Mouse (Mus musculus): Measurements from ENCODE around the gene Jtb. TPM values are rescaled to one million over a fixed set of nuclear protein-coding genes. Genes with fewer than 3 reads are reported as not detected.

Jtb gene
- total RNA-seq, 4 experiments from 2014 or later: 67.8 to 75.4 (median 71.8) TPM

Small RNA genes within 50 kb of the gene (microRNA-seq; reads per million reads assigned to microRNA genes)
- not detected for gene Mir7012

Other genes starting within 250 kb of the Jtb start
- gene Hax1, start 232.8 kb upstream of the Jtb start, total RNA-seq (2022): 10 to 100 TPM; 47.1 to 65.2 (median 51.5) TPM
- 100 to 1,000 TPM in 3 of 4 experiments, 10 to 100 TPM in 1; 99.6 to 117 (median 106) TPM for gene 4933434E20Rik, start 180.0 kb upstream of the Jtb start, total RNA-seq (2022)
- gene Ubap2l, start 179.0 kb upstream of the Jtb start, total RNA-seq (2022): 10 to 100 TPM; 77.3 to 99.8 (median 88.6) TPM
- gene Tpm3, start 158.9 kb upstream of the Jtb start, total RNA-seq (2022): 100 to 1,000 TPM; 385 to 462 (median 429) TPM
- gene Nup210l, start 127.5 kb upstream of the Jtb start, total RNA-seq (2022): under 1 TPM in 2 of 4 experiments, not detected in 2; 0.05 to 0.10 TPM
- gene Rps27, start 17.9 kb upstream of the Jtb start, total RNA-seq (2022): 1,000 to 10,000 TPM; 1,066 to 1,242 (median 1,083) TPM
- gene Rab13, start 17.9 kb upstream of the Jtb start, total RNA-seq (2022): 10 to 100 TPM in 1 of 4 experiments, 1 to 10 TPM in 3; 5.7 to 11.6 (median 8.8) TPM
- not detected for gene Creb3l4, start 11.9 kb downstream of the Jtb start, total RNA-seq (2022)
- 10 to 100 TPM; 37.8 to 46.4 (median 43.6) TPM for gene Slc39a1, start 16.6 kb downstream of the Jtb start, total RNA-seq (2022)
- 10 to 100 TPM; 15.3 to 21.7 (median 16.5) TPM for gene Crtc2, start 22.6 kb downstream of the Jtb start, total RNA-seq (2022)
- gene Dennd4b, start 33.6 kb downstream of the Jtb start, total RNA-seq (2022): 100 to 1,000 TPM in 1 of 4 experiments, 10 to 100 TPM in 3; 76.0 to 106 (median 85.8) TPM
- gene Gatad2b, start 61.6 kb downstream of the Jtb start, total RNA-seq (2022): 10 to 100 TPM; 55.0 to 69.8 (median 62.6) TPM
- gene Slc27a3, start 158.3 kb downstream of the Jtb start, total RNA-seq (2022): 1 to 10 TPM in 2 of 4 experiments, under 1 TPM in 2; 0.65 to 1.1 (median 0.96) TPM
- gene Ints3, start 202.0 kb downstream of the Jtb start, total RNA-seq (2022): 10 to 100 TPM; 14.0 to 16.8 (median 14.8) TPM
- gene Npr1, start 234.3 kb downstream of the Jtb start, total RNA-seq (2022): 1 to 10 TPM; 3.8 to 6.9 (median 6.1) TPM
- gene Ilf2, start 244.5 kb downstream of the Jtb start, total RNA-seq (2022): 10 to 100 TPM; 24.4 to 33.4 (median 26.9) TPM